In the genomic region with DNA sequence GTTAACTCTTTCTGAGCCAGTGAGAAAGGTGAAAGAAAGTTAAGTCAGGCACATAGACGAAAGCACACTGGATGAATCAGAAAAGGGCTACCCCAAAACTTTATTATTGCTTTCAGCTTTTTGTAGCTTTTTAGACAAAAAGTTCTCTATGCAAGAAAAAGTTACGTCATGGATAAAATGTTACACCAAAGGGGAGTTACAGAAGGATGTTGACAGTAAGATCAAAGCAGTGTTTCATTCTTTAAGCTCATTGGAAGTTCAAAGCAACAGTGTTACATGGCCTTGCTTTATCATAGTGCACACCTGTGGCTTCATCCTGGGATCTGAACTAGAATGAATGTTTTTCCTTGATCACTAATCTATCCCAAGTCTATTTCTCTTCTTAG, we compare ENCODE assay signal across 16 mouse cellular contexts. TPM values are rescaled to one million over a fixed set of nuclear protein-coding genes. Genes with fewer than 3 reads are reported as not detected.
DNase-seq lines count a peak whose midpoint lies in the region; ATAC-seq and TF ChIP-seq lines count a peak whose summit lies in the region.
"Had no signal": no experiment of that assay in that cellular context is flagged by ENCODE, and none has a peak within 500 bp of the region (broad histone marks: within the 10 kb centered on the region; RNA-seq: fewer than 3 reads in every experiment).

No protein-coding gene starts in this region.

- no peak for DNase-seq in gastrocnemius, adult 2 months
- no peak for DNase-seq in gastrocnemius, postnatal 10 days
- DNase-seq in kidney, postnatal 4 days = no peak
- DNase-seq in MEL (ENCODE audit: low read depth, low spot score) = no peak
- DNase-seq in B cell, adult 2 months = no peak
- DNase-seq: adrenal gland, postnatal 14 days; cerebellum, adult 2 months; kidney, adult 2 months; spleen, adult 18-20 months had no signal

- no peaks in the 10 kb centered on the region for H3K36me3 ChIP-seq in kidney, embryonic 15.5 days
- peaks cover 0 to 12% of the 10 kb centered on the region in 2 experiments; a peak in 2 of 4 replicates for H3K36me3 ChIP-seq in MEL (ENCODE audit: control insufficient read depth in 1 of 2, insufficient read depth in 2 of 2, low read length in 2 of 2)
- no peaks in the 10 kb centered on the region for H3K36me3 ChIP-seq in liver, embryonic 15.5 days (replicated peaks)
- H3K36me3 ChIP-seq: embryonic facial prominence, embryonic 15.5 days; midbrain, embryonic 10.5 days had no signal

- H3K4me3 ChIP-seq in gastrocnemius, adult 2 months = peak overlapping the region; percentile 42
- H3K4me3 ChIP-seq in kidney, embryonic 15.5 days (replicated peaks) = no peak overlapping the region
- no peak overlapping the region for H3K4me3 ChIP-seq in MEL (ENCODE audit: control insufficient read depth in 1 of 2, insufficient read depth in 1 of 2, low read depth in 2 of 2, low read length in 2 of 2)
- no peak overlapping the region for H3K4me3 ChIP-seq in liver, embryonic 15.5 days (replicated peaks)
- H3K4me3 ChIP-seq: embryonic facial prominence, embryonic 15.5 days; forebrain, embryonic 13.5 days; midbrain, embryonic 10.5 days had no signal

- no peak for ATAC-seq in kidney, embryonic 15.5 days (replicated peaks; ENCODE audit: low FRiP score)
- ATAC-seq in liver, embryonic 15.5 days (ENCODE audit: insufficient read depth) = no peak
- ATAC-seq in monocyte, adult 5-6 weeks (replicated peaks; ENCODE audit: insufficient number of reproducible peaks, low FRiP score, low TSS enrichment, poor library complexity, severe bottlenecking) = no peak
- ATAC-seq: forebrain, embryonic 13.5 days had no signal

- no peaks in the 10 kb centered on the region for H3K9me3 ChIP-seq in kidney, embryonic 15.5 days (replicated peaks)
- H3K9me3 ChIP-seq in MEL (replicated peaks; ENCODE audit: insufficient read depth, low read length) = no peaks in the 10 kb centered on the region
- no peaks in the 10 kb centered on the region for H3K9me3 ChIP-seq in liver, embryonic 15.5 days (replicated peaks)
- H3K9me3 ChIP-seq: embryonic facial prominence, embryonic 15.5 days; forebrain, embryonic 13.5 days; G1E; midbrain, embryonic 10.5 days had no signal

- H3K4me2 ChIP-seq in kidney, embryonic 15.5 days = peak overlapping the region; percentile 5; the same call in 1 of the 2 replicates
- H3K4me2 ChIP-seq in liver, embryonic 15.5 days = 0 out of 2 replicates have a peak overlapping the region, but pooled peaks have one; percentile 11
- H3K4me2 ChIP-seq: embryonic facial prominence, embryonic 15.5 days; forebrain, embryonic 13.5 days had no signal

- peak overlapping the region; percentile 77 for H3K27ac ChIP-seq in gastrocnemius, adult 2 months
- no peak overlapping the region for H3K27ac ChIP-seq in kidney, embryonic 15.5 days
- peak overlapping the region; percentile 15; the same call in 1 of the 2 replicates for H3K27ac ChIP-seq in MEL (ENCODE audit: control insufficient read depth, low read depth, low read length)
- H3K27ac ChIP-seq in liver, embryonic 15.5 days (replicated peaks) = peak overlapping the region; percentile 46
- H3K27ac ChIP-seq: embryonic facial prominence, embryonic 15.5 days; forebrain, embryonic 13.5 days had no signal

- no peaks in the 10 kb centered on the region for H3K27me3 ChIP-seq in kidney, embryonic 15.5 days
- H3K27me3 ChIP-seq in MEL (ENCODE audit: control insufficient read depth in 1 of 2, insufficient read depth in 2 of 2, low read length in 2 of 2) = no peaks in the 10 kb centered on the region
- H3K27me3 ChIP-seq in liver, embryonic 15.5 days = no peaks in the 10 kb centered on the region
- H3K27me3 ChIP-seq: embryonic facial prominence, embryonic 15.5 days; forebrain, embryonic 13.5 days had no signal

- H3K79me2 ChIP-seq in MEL (ENCODE audit: control insufficient read depth, insufficient read depth, low read length, poor library complexity) = peaks cover 2% of the 10 kb centered on the region; the same call in 1 of the 2 replicates

- no peak for TF ChIP-seq RAD21 in MEL (IDR thresholded peaks at IDR 0.05; ENCODE audit: low read depth, low read length)

- TF ChIP-seq CTCF in gastrocnemius, adult 2 months (IDR thresholded peaks at IDR 0.05) = no peak
- no peak for TF ChIP-seq CTCF in MEL (IDR thresholded peaks at IDR 0.05 in 2 of 3, conservative IDR thresholded peaks at IDR 0.05 in 1 of 3; ENCODE audit: control insufficient read depth in 1 of 3, insufficient read depth in 1 of 3, low read depth in 2 of 3, low read length in 3 of 3, poor library complexity in 1 of 3, severe bottlenecking in 1 of 3)

- no peak for TF ChIP-seq EP300 in MEL (IDR thresholded peaks at IDR 0.05; ENCODE audit: low read depth in 1 of 2, low read length in 2 of 2)

- no peak for TF ChIP-seq POLR2A in MEL (IDR thresholded peaks at IDR 0.05; ENCODE audit: control insufficient read depth in 1 of 2, insufficient read depth in 1 of 2, low read depth in 1 of 2, low read length in 2 of 2, poor library complexity in 1 of 2)

- H3K4me1 ChIP-seq in kidney, embryonic 15.5 days = peaks cover 9% of the 10 kb centered on the region
- peaks cover 7 to 23% of the 10 kb centered on the region in 2 experiments for H3K4me1 ChIP-seq in MEL (ENCODE audit: control insufficient read depth in 1 of 2, insufficient read depth in 2 of 2, low read length in 2 of 2)
- peaks cover 55% of the 10 kb centered on the region for H3K4me1 ChIP-seq in liver, embryonic 15.5 days (replicated peaks)

- WGBS in kidney, embryonic 15.5 days = 19% methylated on average over 2 of the region's 2 CpGs
- 51% methylated on average over 2 of the region's 2 CpGs for whole genome bisulfite sequencing in liver, embryonic 15.5 days (ENCODE audit: insufficient replicate concordance)

- no peak overlapping the region for H3K9ac ChIP-seq in kidney, embryonic 15.5 days
- peak overlapping the region; percentile 6; the same call in 1 of the 2 replicates for H3K9ac ChIP-seq in MEL (ENCODE audit: control insufficient read depth, low read depth, low read length, poor library complexity, severe bottlenecking)
- H3K9ac ChIP-seq in liver, embryonic 15.5 days = no peak overlapping the region
- H3K9ac ChIP-seq: embryonic facial prominence, embryonic 15.5 days; forebrain, embryonic 13.5 days had no signal

- intact Hi-C loops in gastrocnemius, adult 2 months (cut with DNase I) = no loop called here

TF ChIP-seq in MEL, 35 proteins besides CTCF, POLR2A, EP300 and RAD21:
- no peak for TF ChIP-seq TBP (IDR thresholded peaks at IDR 0.05; ENCODE audit: low read depth, low read length)

RNA-seq across cellular contexts. Expression of gene Irgm2, which starts 12.3 kb away (rescaled TPM):
- 10 to 100 TPM in 1 of 2 experiments, 1 to 10 TPM in 1; 8.7 to 14.6 TPM for total RNA-seq in gastrocnemius, adult 2 months (2021)
- 1 to 10 TPM; 7.1 to 7.5 TPM for total RNA-seq in gastrocnemius, postnatal 10 days (2021)
- polyA plus RNA-seq in kidney, embryonic 15.5 days (2015; fragmentation: Nextera tagmentation; extraction: Ambion mirVana) = 2.1 and 2.4 TPM in 2 replicates
- 0.49 and 1.1 TPM in 2 replicates for total RNA-seq in MEL (2012; rRNA removed)
- 1 to 10 TPM in 1 of 2 experiments, not detected in 1; 1.1 TPM for polyA plus RNA-seq in MEL (2012; ENCODE audit: insufficient read depth in 1 of 2, insufficient read length in 2 of 2, low read depth in 1 of 2, low replicate concordance in 2 of 2, missing spikeins in 1 of 2)
- 6.1 and 6.3 TPM in 2 replicates for polyA plus RNA-seq in liver, embryonic 15.5 days (2015; fragmentation: Nextera tagmentation; extraction: Ambion mirVana)
- 8.8 to 21.7 TPM (median 12.9 TPM) in 3 replicates for total RNA-seq in monocyte, adult 5-6 weeks (2017)

RNA-seq across cellular contexts. Expression of gene Igtp, which starts 12.3 kb away (rescaled TPM):
- 1 to 10 TPM; 6.5 to 9.7 TPM for total RNA-seq in gastrocnemius, adult 2 months (2021)
- total RNA-seq in gastrocnemius, postnatal 10 days (2021) = 1 to 10 TPM; 4.7 to 6.6 TPM
- polyA plus RNA-seq in kidney, embryonic 15.5 days (2015; fragmentation: Nextera tagmentation; extraction: Ambion mirVana) = 4.5 and 4.6 TPM in 2 replicates
- 2.9 and 3.7 TPM in 2 replicates for total RNA-seq in MEL (2012; rRNA removed)
- 1 to 10 TPM in 1 of 2 experiments, not detected in 1; 3.6 TPM for polyA plus RNA-seq in MEL (2012; ENCODE audit: insufficient read depth in 1 of 2, insufficient read length in 2 of 2, low read depth in 1 of 2, low replicate concordance in 2 of 2, missing spikeins in 1 of 2)
- 9.9 and 11.2 TPM in 2 replicates for polyA plus RNA-seq in liver, embryonic 15.5 days (2015; fragmentation: Nextera tagmentation; extraction: Ambion mirVana)
- total RNA-seq in monocyte, adult 5-6 weeks (2017) = 18.7 to 31.1 TPM (median 19.5 TPM) in 3 replicates

RNA-seq across cellular contexts. Expression of gene Mrpl22, which starts 40.2 kb away (rescaled TPM):
- total RNA-seq in gastrocnemius, adult 2 months (2021) = 10 to 100 TPM; 35.6 to 45.8 TPM
- 10 to 100 TPM; 43.9 to 49.0 TPM for total RNA-seq in gastrocnemius, postnatal 10 days (2021)
- 145 TPM in 2 replicates for polyA plus RNA-seq in kidney, embryonic 15.5 days (2015; fragmentation: Nextera tagmentation; extraction: Ambion mirVana)
- 187 TPM in 2 replicates for total RNA-seq in MEL (2012; rRNA removed)
- polyA plus RNA-seq in MEL (2012; ENCODE audit: insufficient read depth in 1 of 2, insufficient read length in 2 of 2, low read depth in 1 of 2, low replicate concordance in 2 of 2, missing spikeins in 1 of 2) = 100 to 1,000 TPM in 1 of 2 experiments, not detected in 1; 144 TPM
- 79.1 and 90.7 TPM in 2 replicates for polyA plus RNA-seq in liver, embryonic 15.5 days (2015; fragmentation: Nextera tagmentation; extraction: Ambion mirVana)
- total RNA-seq in monocyte, adult 5-6 weeks (2017) = 19.8 to 46.1 TPM (median 30.4 TPM) in 3 replicates

RNA-seq across cellular contexts. Expression of gene Gemin5, which starts 43.3 kb away (rescaled TPM):
- 10 to 100 TPM in 1 of 2 experiments, 1 to 10 TPM in 1; 8.7 to 10.9 TPM for total RNA-seq in gastrocnemius, adult 2 months (2021)
- 10 to 100 TPM; 10.8 to 14.6 TPM for total RNA-seq in gastrocnemius, postnatal 10 days (2021)
- polyA plus RNA-seq in kidney, embryonic 15.5 days (2015; fragmentation: Nextera tagmentation; extraction: Ambion mirVana) = 24.5 and 24.7 TPM in 2 replicates
- total RNA-seq in MEL (2012; rRNA removed) = 68.7 and 71.9 TPM in 2 replicates
- 10 to 100 TPM; 46.5 to 52.5 TPM for polyA plus RNA-seq in MEL (2012; ENCODE audit: insufficient read depth in 1 of 2, insufficient read length in 2 of 2, low read depth in 1 of 2, low replicate concordance in 2 of 2, missing spikeins in 1 of 2)
- 9.3 and 9.8 TPM in 2 replicates for polyA plus RNA-seq in liver, embryonic 15.5 days (2015; fragmentation: Nextera tagmentation; extraction: Ambion mirVana)
- 7.1 to 12.0 TPM (median 7.2 TPM) in 3 replicates for total RNA-seq in monocyte, adult 5-6 weeks (2017)
